Mouse (Mus musculus) forebrain, embryonic 12.5 days (tissue): ENCODE results near the gene Map3k9. TPM values are rescaled to one million over a fixed set of nuclear protein-coding genes. Genes with fewer than 3 reads are reported as not detected.

Experiments used
- ATAC-seq: fragments of 200-750 bp; cut with Nextera tagmentation; 2 replicates; pipeline ENCODE4 v1.8.0; 2017; ENCODE audit warnings: moderate TSS enrichment; ENCODE audit not compliant: low FRiP score
- H3K27ac ChIP-seq: fragments of 300-500 bp; sonication (generic); 2 replicates; pipeline ENCODE4 v1.5.1; 2016; ENCODE audit warnings: mild to moderate bottlenecking
- H3K27me3 ChIP-seq: fragments of 300-500 bp; sonication (generic); 2 replicates; pipeline ENCODE4 v1.6.1; 2016; ENCODE audit warnings: mild to moderate bottlenecking
- H3K36me3 ChIP-seq: fragments of 300-500 bp; sonication (generic); replicated peaks from 2 replicates; pipeline ENCODE4 v1.6.1; 2016; ENCODE audit warnings: mild to moderate bottlenecking
- H3K4me1 ChIP-seq: fragments of 300-500 bp; sonication (generic); 2 replicates; pipeline ENCODE4 v1.6.1; 2016
- H3K4me2 ChIP-seq: fragments of 300-500 bp; sonication (generic); 2 replicates; pipeline ENCODE4 v1.6.1; 2016; ENCODE audit warnings: mild to moderate bottlenecking, moderate library complexity
- H3K4me3 ChIP-seq: fragments of 300-500 bp; sonication (generic); replicated peaks from 2 replicates; pipeline ENCODE4 v1.5.1; 2016; ENCODE audit warnings: mild to moderate bottlenecking
- H3K9ac ChIP-seq: fragments of 300-500 bp; sonication (generic); 2 replicates; pipeline ENCODE4 v1.6.1; 2016; ENCODE audit warnings: mild to moderate bottlenecking
- H3K9me3 ChIP-seq: fragments of 300-500 bp; sonication (generic); 2 replicates; pipeline ENCODE4 v1.6.1; 2016
- WGBS: fragments of 180-500 bp; shearing (Covaris S2); methylation state at CpG from one replicate; pipeline ENCODE4 v1.1.7; 2016; 5-methylcytosine and 5-hydroxymethylcytosine counted together
- polyA plus RNA-seq: library from polyadenylated mRNA; unstranded; fragments of >200 nt; fragmentation: Nextera tagmentation; extraction: Ambion mirVana; gene quantifications from 2 replicates; pipeline ENCODE4 v1.2.1, GENCODE M21; 2016

The Map3k9 gene
- polyA plus RNA-seq, 1 experiment from 2014 or later: 5.7 TPM

GRCm38 (mm10) chr12:81780271-81781093, 493 bp downstream of the Map3k9 start:
- H3K4me3 ChIP-seq: peak overlapping the region; percentile 63
- peaks cover 28% of the 10 kb centered on the region for H3K4me1 ChIP-seq
- peak overlapping the region; percentile 74 for H3K27ac ChIP-seq
- H3K9ac ChIP-seq: peak overlapping the region; percentile 74
- peaks cover 35% of the 10 kb centered on the region for H3K27me3 ChIP-seq
- WGBS: 0% methylated on average over 64 of the region's 91 CpGs
- peak overlapping the region; percentile 73 for H3K4me2 ChIP-seq
- H3K36me3 ChIP-seq: no peaks in the 10 kb centered on the region
- H3K9me3 ChIP-seq: no peaks in the 10 kb centered on the region
- peak; percentile 49 for ATAC-seq

- ATAC-seq: no peak
- H3K9ac ChIP-seq: peak overlapping the region; percentile 74
- H3K9me3 ChIP-seq: no peaks in the 10 kb centered on the region
- peak overlapping the region; percentile 73 for H3K4me2 ChIP-seq
- no peaks in the 10 kb centered on the region for H3K36me3 ChIP-seq
- no peak overlapping the region for H3K27ac ChIP-seq
- peak overlapping the region; percentile 63 for H3K4me3 ChIP-seq
- peaks cover 28% of the 10 kb centered on the region for H3K4me1 ChIP-seq
- H3K27me3 ChIP-seq: peaks cover 35% of the 10 kb centered on the region
- WGBS: 6% methylated on average over 12 of the region's 12 CpGs
Observed at GRCm38 (mm10) chr12:81779831-81780230, 1.1 kb downstream of the Map3k9 start.

GRCm38 (mm10) chr12:81776191-81776590, 4.8 kb downstream of the Map3k9 start:
- peaks cover 19% of the 10 kb centered on the region for H3K4me1 ChIP-seq
- no peak overlapping the region for H3K27ac ChIP-seq
- H3K36me3 ChIP-seq: peaks cover 13% of the 10 kb centered on the region
- no peak overlapping the region for H3K4me3 ChIP-seq
- H3K9ac ChIP-seq: no peak overlapping the region
- 59% methylated on average over 3 of the region's 3 CpGs for WGBS
- H3K27me3 ChIP-seq: peaks cover 14% of the 10 kb centered on the region; the same call in 1 of the 2 replicates
- H3K4me2 ChIP-seq: no peak overlapping the region
- ATAC-seq: no peak
- no peaks in the 10 kb centered on the region for H3K9me3 ChIP-seq

- Histone ChIP-seq H3K4me2 (no peak overlapping the region), H3K4me1 (peaks cover 19% of the 10 kb centered on the region), H3K9me3 (no peaks in the 10 kb centered on the region), H3K36me3 (peaks cover 13% of the 10 kb centered on the region), H3K4me3 (no peak overlapping the region), H3K27me3 (peaks cover 14% of the 10 kb centered on the region; the same call in 1 of the 2 replicates), H3K27ac (no peak overlapping the region), H3K9ac (no peak overlapping the region)
- ATAC-seq: no peak
- 87% methylated on average over 2 of the region's 2 CpGs for WGBS
Observed at GRCm38 (mm10) chr12:81775641-81776040, 5.3 kb downstream of the Map3k9 start.

GRCm38 (mm10) chr12:81774186-81774585, 6.8 kb downstream of the Map3k9 start:
- ATAC-seq: no peak
- Histone ChIP-seq H3K4me1 (peaks cover 8% of the 10 kb centered on the region), H3K27ac (no peak overlapping the region), H3K9ac (no peak overlapping the region), H3K4me2 (no peak overlapping the region), H3K36me3 (peaks cover 22% of the 10 kb centered on the region), H3K9me3 (no peaks in the 10 kb centered on the region), H3K4me3 (no peak overlapping the region), H3K27me3 (0 out of 2 replicates have a peak, but pooled peaks cover 4% of the 10 kb centered on the region)
- 92% methylated on average over 4 of the region's 4 CpGs for WGBS

GRCm38 (mm10) chr12:81769458-81769857, 11.5 kb downstream of the Map3k9 start:
- no peaks in the 10 kb centered on the region for H3K27me3 ChIP-seq
- H3K4me3 ChIP-seq: no peak overlapping the region
- 84% methylated on average over 4 of the region's 4 CpGs for WGBS
- H3K36me3 ChIP-seq: peaks cover 25% of the 10 kb centered on the region
- no peaks in the 10 kb centered on the region for H3K4me1 ChIP-seq
- H3K9me3 ChIP-seq: no peaks in the 10 kb centered on the region
- no peak overlapping the region for H3K9ac ChIP-seq
- H3K27ac ChIP-seq: no peak overlapping the region
- H3K4me2 ChIP-seq: no peak overlapping the region
- ATAC-seq: no peak

GRCm38 (mm10) chr12:81765386-81765785, 15.6 kb downstream of the Map3k9 start:
- H3K27ac ChIP-seq: no peak overlapping the region
- WGBS: 93% methylated on average over 6 of the region's 6 CpGs
- ATAC-seq: no peak
- no peak overlapping the region for H3K4me3 ChIP-seq
- 0 out of 2 replicates have a peak, but pooled peaks cover 11% of the 10 kb centered on the region for H3K36me3 ChIP-seq
- H3K4me2 ChIP-seq: no peak overlapping the region
- H3K9me3 ChIP-seq: no peaks in the 10 kb centered on the region
- no peaks in the 10 kb centered on the region for H3K27me3 ChIP-seq
- H3K9ac ChIP-seq: no peak overlapping the region
- H3K4me1 ChIP-seq: no peaks in the 10 kb centered on the region

- Histone ChIP-seq H3K4me2 (no peak overlapping the region), H3K27ac (no peak overlapping the region), H3K27me3 (no peaks in the 10 kb centered on the region), H3K9ac (no peak overlapping the region), H3K4me3 (no peak overlapping the region), H3K9me3 (no peaks in the 10 kb centered on the region), H3K4me1 (no peaks in the 10 kb centered on the region), H3K36me3 (0 out of 2 replicates have a peak, but pooled peaks cover 4% of the 10 kb centered on the region)
- no peak for ATAC-seq
- 92% methylated on average over 5 of the region's 5 CpGs for WGBS
Observed at GRCm38 (mm10) chr12:81764370-81764769, 16.6 kb downstream of the Map3k9 start.

- Histone ChIP-seq H3K9ac (no peak overlapping the region), H3K27me3 (no peaks in the 10 kb centered on the region), H3K4me2 (no peak overlapping the region), H3K4me1 (peaks cover 4% of the 10 kb centered on the region; the same call in 1 of the 2 replicates), H3K9me3 (no peaks in the 10 kb centered on the region), H3K27ac (no peak overlapping the region), H3K4me3 (no peak overlapping the region), H3K36me3 (no peaks in the 10 kb centered on the region)
- 78% methylated on average over 7 of the region's 7 CpGs for WGBS
- ATAC-seq: no peak
Observed at GRCm38 (mm10) chr12:81754651-81755050, 26.3 kb downstream of the Map3k9 start.

- H3K4me3 ChIP-seq: no peak overlapping the region
- ATAC-seq: no peak
- H3K36me3 ChIP-seq: no peaks in the 10 kb centered on the region
- no peak overlapping the region for H3K9ac ChIP-seq
- no peak overlapping the region for H3K27ac ChIP-seq
- no peaks in the 10 kb centered on the region for H3K9me3 ChIP-seq
- no peak overlapping the region for H3K4me2 ChIP-seq
- peaks cover 9% of the 10 kb centered on the region for H3K4me1 ChIP-seq
- H3K27me3 ChIP-seq: no peaks in the 10 kb centered on the region
- 74% methylated on average over 4 of the region's 4 CpGs for WGBS
Observed at GRCm38 (mm10) chr12:81751116-81751515, 29.9 kb downstream of the Map3k9 start.

- Histone ChIP-seq H3K4me3 (no peak overlapping the region), H3K4me2 (no peak overlapping the region), H3K9me3 (no peaks in the 10 kb centered on the region), H3K36me3 (no peaks in the 10 kb centered on the region), H3K27me3 (no peaks in the 10 kb centered on the region), H3K27ac (no peak overlapping the region), H3K4me1 (peaks cover 4% of the 10 kb centered on the region; the same call in 1 of the 2 replicates), H3K9ac (no peak overlapping the region)
- no peak for ATAC-seq
- 76% methylated on average over 3 of the region's 3 CpGs for WGBS
Observed at GRCm38 (mm10) chr12:81748918-81749317, 32.1 kb downstream of the Map3k9 start.

- Histone ChIP-seq H3K36me3 (no peaks in the 10 kb centered on the region; the same call in 1 of the 2 replicates), H3K27ac (no peak overlapping the region), H3K9me3 (no peaks in the 10 kb centered on the region), H3K4me3 (no peak overlapping the region), H3K4me1 (peaks cover 4% of the 10 kb centered on the region; the same call in 1 of the 2 replicates), H3K9ac (no peak overlapping the region), H3K4me2 (no peak overlapping the region), H3K27me3 (no peaks in the 10 kb centered on the region)
- ATAC-seq: no peak
- 58% methylated on average over 4 of the region's 4 CpGs for WGBS
Observed at GRCm38 (mm10) chr12:81748021-81748576, 32.9 kb downstream of the Map3k9 start.
